18 mouse cellular contexts compared by ENCODE assay signal in genomic region chr19:53957513-53957912, GRCm38 (mm10).
"Had no signal": no experiment of that assay in that cellular context is flagged by ENCODE, and none has a peak within 500 bp of the region (broad histone marks: within the 10 kb centered on the region; RNA-seq: fewer than 3 reads in every experiment).

No protein-coding gene starts in this region.

- DNase-seq: kidney, adult 2 months; kidney, postnatal 10 days; kidney, postnatal 36 days; layer of hippocampus, postnatal 36 days; left cerebral cortex, postnatal 4 days; lung, adult 2 months; lung, postnatal 14 days; lung, postnatal 4 days; thymus, adult 18-20 months; thymus, postnatal 36 days had no signal

- H3K27me3 ChIP-seq: limb, embryonic 12.5 days; limb, embryonic 15.5 days; midbrain, embryonic 12.5 days; neural tube, embryonic 13.5 days; stomach, embryonic 15.5 days had no signal

- ATAC-seq: intestine, postnatal 0 days; midbrain, embryonic 16.5 days had no signal

- H3K4me1 ChIP-seq: stomach, embryonic 15.5 days had no signal

- H3K36me3 ChIP-seq: limb, embryonic 12.5 days; midbrain, embryonic 12.5 days; neural tube, embryonic 13.5 days; stomach, embryonic 15.5 days had no signal

- H3K4me2 ChIP-seq: limb, embryonic 12.5 days; limb, embryonic 15.5 days; midbrain, embryonic 12.5 days; neural tube, embryonic 13.5 days; stomach, embryonic 15.5 days had no signal

- H3K4me3 ChIP-seq: limb, embryonic 12.5 days; limb, embryonic 15.5 days; midbrain, embryonic 12.5 days; myocyte; neural tube, embryonic 13.5 days; stomach, embryonic 15.5 days had no signal

- H3K27ac ChIP-seq: limb, embryonic 12.5 days; limb, embryonic 15.5 days; midbrain, embryonic 12.5 days; neural tube, embryonic 13.5 days; stomach, embryonic 15.5 days had no signal

- H3K9ac ChIP-seq: limb, embryonic 12.5 days; limb, embryonic 15.5 days; midbrain, embryonic 12.5 days; neural tube, embryonic 13.5 days; stomach, embryonic 15.5 days had no signal

- H3K9me3 ChIP-seq: limb, embryonic 12.5 days; limb, embryonic 15.5 days; midbrain, embryonic 12.5 days; neural tube, embryonic 13.5 days; stomach, embryonic 15.5 days had no signal
